Mouse (Mus musculus) spleen, adult 2 months (tissue): ENCODE measurements at regions not wholly inside any gene's neighbourhood (a gene's known extent, or its start where the extent isn't known, plus 50 kb on each side); places are given as distances from the start of the nearest gene placed in this dataset.

ENCODE experiments used
- CTCF ChIP-seq: fragments of 200-500 bp; IDR thresholded peaks from 2 replicates; pipeline ENCODE4 v1.5.1; 2011; ENCODE audit warnings: mild to moderate bottlenecking, inconsistent platforms; ENCODE audit not compliant: insufficient read depth, insufficient read length, insufficient replicate concordance; ENCODE audit errors: extremely low read depth
- POLR2A ChIP-seq: fragments of 200-500 bp; IDR thresholded peaks from 2 replicates; pipeline ENCODE4 v1.6.1; 2011; ENCODE audit warnings: low read depth, low read length, inconsistent platforms

DNA sequence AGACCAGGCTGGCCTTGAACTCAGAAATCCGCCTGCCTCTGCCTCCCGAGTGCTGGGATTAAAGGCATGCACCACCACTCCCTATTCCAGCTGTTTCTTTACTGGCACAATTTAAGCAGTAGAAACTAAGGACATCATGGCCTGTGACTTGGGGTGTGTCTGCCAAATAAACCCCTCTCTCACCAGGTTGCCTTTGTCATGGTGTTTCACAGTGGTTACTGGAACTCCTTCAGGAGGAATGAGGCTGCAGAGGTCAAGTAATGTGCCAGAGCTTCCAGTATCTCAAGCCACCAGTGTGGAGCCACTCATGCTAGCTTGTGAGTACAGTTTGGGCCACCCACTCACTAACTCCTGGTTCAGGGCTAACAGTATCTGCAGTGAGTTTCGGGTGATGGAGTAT lies 200.5 kb upstream of the Daam1 start:
- no peak for TF ChIP-seq CTCF
- TF ChIP-seq POLR2A, result no peak
